Mouse (Mus musculus): ENCODE measurements around the gene Arl11. TPM values are rescaled to one million over a fixed set of nuclear protein-coding genes. Genes with fewer than 3 reads are reported as not detected.

Gene Arl11
- polyA plus RNA-seq, 2 experiments: 1.6 to 1.8 TPM

- DNase-seq (ENCODE audit: low read depth in 3 of 3, low spot score in 3 of 3): no peak
- Histone ChIP-seq H3K4me2 (ENCODE audit: low read depth) (no peak overlapping the region), H3K9me3 (ENCODE audit: control insufficient read depth, low read length) (no peaks in the 10 kb centered on the region), H3K27me3 (ENCODE audit: control insufficient read depth, insufficient read depth, low read length) (no peaks in the 10 kb centered on the region), H3K36me3 (replicated peaks; ENCODE audit: control insufficient read depth, insufficient read depth, low read depth) (no peaks in the 10 kb centered on the region), H3K27ac (no peak overlapping the region), H3K4me3 (ENCODE audit: insufficient read depth in 1 of 2, low read depth in 2 of 2, low read length in 2 of 2) (no peak overlapping the region), H3K9ac (replicated peaks) (no peak overlapping the region), H3K4me1 (replicated peaks; ENCODE audit: control insufficient read depth in 2 of 2, insufficient read depth in 2 of 2, low read length in 1 of 2) (no peaks in the 10 kb centered on the region)
- TF ChIP-seq EP300 (IDR thresholded peaks at IDR 0.05; ENCODE audit: low read depth) (no peak), CTCF (IDR thresholded peaks at IDR 0.05; ENCODE audit: low read depth) (no peak)
- WGBS (ENCODE audit: insufficient replicate concordance): 7% methylated on average over 2 of the region's 2 CpGs
- no peak for ATAC-seq (ENCODE audit: insufficient read depth)
Measured at GRCm38 (mm10) chr14:61301323-61301722, 8.2 kb upstream of the Arl11 start.

- Histone ChIP-seq H3K9me3 (ENCODE audit: control insufficient read depth, low read length) (no peaks in the 10 kb centered on the region), H3K27me3 (ENCODE audit: control insufficient read depth, insufficient read depth, low read length) (no peaks in the 10 kb centered on the region), H3K27ac (no peak overlapping the region), H3K4me1 (replicated peaks; ENCODE audit: control insufficient read depth in 2 of 2, insufficient read depth in 2 of 2, low read length in 1 of 2) (no peaks in the 10 kb centered on the region), H3K9ac (replicated peaks) (no peak overlapping the region), H3K36me3 (replicated peaks; ENCODE audit: control insufficient read depth, insufficient read depth, low read depth) (no peaks in the 10 kb centered on the region), H3K4me3 (ENCODE audit: insufficient read depth in 1 of 2, low read depth in 2 of 2, low read length in 2 of 2) (no peak overlapping the region), H3K4me2 (ENCODE audit: low read depth) (no peak overlapping the region)
- TF ChIP-seq CTCF (IDR thresholded peaks at IDR 0.05; ENCODE audit: low read depth) (no peak), EP300 (IDR thresholded peaks at IDR 0.05; ENCODE audit: low read depth) (no peak)
- 58% methylated on average over 2 of the region's 2 CpGs for WGBS (ENCODE audit: insufficient replicate concordance)
- DNase-seq (ENCODE audit: low read depth in 3 of 3, low spot score in 3 of 3) (no peak), ATAC-seq (ENCODE audit: insufficient read depth) (no peak)
Measured at GRCm38 (mm10) chr14:61302428-61302827, 7.1 kb upstream of the Arl11 start.

- no peaks in the 10 kb centered on the region for H3K36me3 ChIP-seq (replicated peaks; ENCODE audit: control insufficient read depth, insufficient read depth, low read depth)
- ATAC-seq (ENCODE audit: insufficient read depth) (no peak), DNase-seq (ENCODE audit: low read depth in 3 of 3, low spot score in 3 of 3) (no peak)
- H3K9me3 ChIP-seq (ENCODE audit: control insufficient read depth, low read length): no peaks in the 10 kb centered on the region
- H3K9ac ChIP-seq (replicated peaks): no peak overlapping the region
- no peak for TF ChIP-seq CTCF (IDR thresholded peaks at IDR 0.05; ENCODE audit: low read depth)
- TF ChIP-seq EP300 (IDR thresholded peaks at IDR 0.05; ENCODE audit: low read depth): no peak
- H3K27me3 ChIP-seq (ENCODE audit: control insufficient read depth, insufficient read depth, low read length): no peaks in the 10 kb centered on the region
- H3K4me2 ChIP-seq (ENCODE audit: low read depth): no peak overlapping the region
- H3K4me1 ChIP-seq (replicated peaks; ENCODE audit: control insufficient read depth in 2 of 2, insufficient read depth in 2 of 2, low read length in 1 of 2): no peaks in the 10 kb centered on the region
- no peak overlapping the region for H3K4me3 ChIP-seq (ENCODE audit: insufficient read depth in 1 of 2, low read depth in 2 of 2, low read length in 2 of 2)
- WGBS (ENCODE audit: insufficient replicate concordance): 61% methylated on average over 4 of the region's 4 CpGs
- H3K27ac ChIP-seq: no peak overlapping the region
Measured at GRCm38 (mm10) chr14:61303969-61304609, 5.5 kb upstream of the Arl11 start.

DNA sequence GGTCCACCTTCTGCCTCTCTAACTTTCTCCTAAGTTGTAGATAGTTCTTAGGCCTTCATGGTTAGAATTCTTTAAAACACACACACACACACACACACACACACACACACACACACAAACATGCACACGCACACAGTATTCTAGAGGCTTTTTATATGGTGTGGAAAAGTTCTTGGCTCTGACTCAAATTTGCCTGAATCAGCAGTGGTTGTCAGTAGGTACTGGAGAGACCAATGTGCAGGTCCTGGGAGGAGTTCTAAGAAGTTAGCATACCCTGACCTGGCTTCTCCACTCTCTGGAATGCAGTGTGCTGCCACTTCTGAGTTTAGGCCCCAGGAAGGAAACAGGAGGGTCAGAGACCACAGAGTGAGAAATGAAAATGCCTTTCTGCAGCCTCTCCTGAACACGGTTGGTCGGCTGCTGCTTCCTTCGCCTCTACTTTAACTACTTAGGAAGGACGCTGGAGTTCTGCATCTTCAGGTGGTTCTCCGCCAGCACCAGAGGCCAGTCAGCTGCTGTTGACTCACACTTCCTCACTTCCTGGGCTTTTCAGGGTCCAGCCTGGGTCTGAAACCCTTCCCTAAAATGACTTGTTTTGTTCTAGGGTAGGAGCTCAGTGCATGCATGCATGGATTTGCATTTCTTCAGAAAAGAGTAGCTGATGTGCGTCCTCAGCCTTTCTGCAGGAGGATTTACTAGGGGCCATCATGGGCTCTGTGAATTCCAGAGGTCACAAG, 651 bp downstream of the Arl11 start:
- Histone ChIP-seq H3K4me1 (replicated peaks; ENCODE audit: control insufficient read depth in 2 of 2, insufficient read depth in 2 of 2, low read length in 1 of 2) (peaks cover 0 to 8% of the 10 kb centered on the region in 2 experiments; a peak in 2 of 4 replicates), H3K9me3 (ENCODE audit: control insufficient read depth, low read length) (no peaks in the 10 kb centered on the region), H3K4me2 (ENCODE audit: low read depth) (peak overlapping the region; percentile 22; the same call in 1 of the 2 replicates), H3K27ac (no peak overlapping the region), H3K9ac (replicated peaks) (no peak overlapping the region), H3K4me3 (ENCODE audit: insufficient read depth in 1 of 2, low read depth in 2 of 2, low read length in 2 of 2) (no peak overlapping the region), H3K36me3 (replicated peaks; ENCODE audit: control insufficient read depth, insufficient read depth, low read depth) (no peaks in the 10 kb centered on the region), H3K27me3 (ENCODE audit: control insufficient read depth, insufficient read depth, low read length) (no peaks in the 10 kb centered on the region)
- no peak for TF ChIP-seq CTCF (IDR thresholded peaks at IDR 0.05; ENCODE audit: low read depth)
- no peak for TF ChIP-seq EP300 (IDR thresholded peaks at IDR 0.05; ENCODE audit: low read depth)
- 29% methylated on average over 7 of the region's 7 CpGs for WGBS (ENCODE audit: insufficient replicate concordance)
- no peak for ATAC-seq (ENCODE audit: insufficient read depth)
- DNase-seq (ENCODE audit: low read depth in 3 of 3, low spot score in 3 of 3): no peak

GRCm38 (mm10) chr14:61310963-61311362, 1.4 kb downstream of the Arl11 start:
- ATAC-seq (ENCODE audit: insufficient read depth) (no peak), DNase-seq (ENCODE audit: low read depth in 3 of 3, low spot score in 3 of 3) (no peak)
- Histone ChIP-seq H3K4me3 (ENCODE audit: insufficient read depth in 1 of 2, low read depth in 2 of 2, low read length in 2 of 2) (no peak overlapping the region), H3K27ac (no peak overlapping the region), H3K9me3 (ENCODE audit: control insufficient read depth, low read length) (no peaks in the 10 kb centered on the region), H3K4me2 (ENCODE audit: low read depth) (peak overlapping the region; percentile 18; the same call in 1 of the 2 replicates), H3K36me3 (replicated peaks; ENCODE audit: control insufficient read depth, insufficient read depth, low read depth) (no peaks in the 10 kb centered on the region), H3K27me3 (ENCODE audit: control insufficient read depth, insufficient read depth, low read length) (no peaks in the 10 kb centered on the region), H3K9ac (replicated peaks) (no peak overlapping the region), H3K4me1 (replicated peaks; ENCODE audit: control insufficient read depth in 2 of 2, insufficient read depth in 2 of 2, low read length in 1 of 2) (peaks cover 0 to 8% of the 10 kb centered on the region in 2 experiments; a peak in 2 of 4 replicates)
- no peak for TF ChIP-seq CTCF (IDR thresholded peaks at IDR 0.05; ENCODE audit: low read depth)
- TF ChIP-seq EP300 (IDR thresholded peaks at IDR 0.05; ENCODE audit: low read depth): no peak
- 27% methylated on average over 12 of the region's 12 CpGs for WGBS (ENCODE audit: insufficient replicate concordance)

Measured in liver, embryonic 14.5 days (tissue).